Mouse (Mus musculus) heart, embryonic 11.5 days (tissue): Measurements from ENCODE around the gene Syn2. TPM values are rescaled to one million over a fixed set of nuclear protein-coding genes. Genes with fewer than 3 reads are reported as not detected.
A peak's percentile ranks its signal among the peaks of the same experiment; 100 is the strongest.

Experiments
- ATAC-seq: fragments of 200-750 bp; cut with Nextera tagmentation; replicated peaks from 2 replicates; pipeline ENCODE4 v1.8.0; 2017; ENCODE audit warnings: moderate library complexity; ENCODE audit not compliant: insufficient number of reproducible peaks, low FRiP score, low TSS enrichment
- H3K27ac ChIP-seq: fragments of 300-500 bp; sonication (generic); 2 replicates; pipeline ENCODE4 v1.5.1; 2014; ENCODE audit warnings: mild to moderate bottlenecking, low read depth, low read length
- H3K27me3 ChIP-seq: fragments of 300-500 bp; sonication (generic); 2 replicates; pipeline ENCODE4 v1.6.1; 2014; ENCODE audit warnings: mild to moderate bottlenecking, low read length, mixed read lengths; ENCODE audit not compliant: control insufficient read depth, insufficient read depth
- H3K36me3 ChIP-seq: fragments of 300-500 bp; sonication (generic); 2 replicates; pipeline ENCODE4 v1.6.1; 2014; ENCODE audit warnings: mild to moderate bottlenecking, low read length, moderate library complexity, mixed read lengths; ENCODE audit not compliant: control insufficient read depth, insufficient read depth
- H3K4me1 ChIP-seq: fragments of 300-500 bp; sonication (generic); 2 replicates; pipeline ENCODE4 v1.6.1; 2014; ENCODE audit warnings: low read length; ENCODE audit not compliant: control insufficient read depth, insufficient read depth
- H3K4me2 ChIP-seq: fragments of 300-500 bp; sonication (generic); 2 replicates; pipeline ENCODE4 v1.6.1; 2014; ENCODE audit warnings: mild to moderate bottlenecking, moderate library complexity
- H3K4me3 ChIP-seq: fragments of 300-500 bp; sonication (generic); 2 replicates; pipeline ENCODE4 v1.5.1; 2014; ENCODE audit warnings: low read depth, low read length
- H3K9ac ChIP-seq: fragments of 300-500 bp; sonication (generic); 2 replicates; pipeline ENCODE4 v1.6.1; 2014; ENCODE audit warnings: mild to moderate bottlenecking, low read depth, low read length, moderate library complexity
- H3K9me3 ChIP-seq: fragments of 300-500 bp; sonication (generic); replicated peaks from 2 replicates; pipeline ENCODE4 v1.6.1; 2016; ENCODE audit warnings: low read length; ENCODE audit not compliant: control insufficient read depth
- WGBS: fragments of 180-500 bp; shearing (Covaris S2); extraction: QIAGEN DNeasy Blood & Tissue Kit; methylation state at CpG from one replicate; pipeline ENCODE4 v1.1.7; 2014; ENCODE audit not compliant: insufficient replicate concordance; 5-methylcytosine and 5-hydroxymethylcytosine counted together
- polyA plus RNA-seq: library from polyadenylated mRNA; unstranded; fragments of >200 nt; fragmentation: Nextera tagmentation; extraction: Ambion mirVana; gene quantifications from 2 replicates; pipeline ENCODE4 v1.2.1, GENCODE M21; 2014

Syn2 gene
- 0.99 and 1.1 TPM in 2 replicates for polyA plus RNA-seq

GRCm38 (mm10) chr6:115134501-115135331 lies at the start of gene Syn2:
Gene Syn2, plus strand, starts transcription at chr6:115134902.
- WGBS: 1% methylated on average over 65 of the region's 75 CpGs
- Histone ChIP-seq H3K4me1 (peaks cover 7% of the 10 kb centered on the region; the same call in 1 of the 2 replicates), H3K27ac (no peak within 1 kb of the TSS), H3K4me3 (peak within 1 kb of the TSS; percentile 67), H3K9ac (peak within 1 kb of the TSS; percentile 66), H3K9me3 (no peaks in the 10 kb centered on the region), H3K27me3 (peaks cover 32% of the 10 kb centered on the region), H3K4me2 (peak within 1 kb of the TSS; percentile 94), H3K36me3 (no peaks in the 10 kb centered on the region)
- peak; percentile 81; the same call in 1 of the 2 replicates for ATAC-seq

- H3K4me2 ChIP-seq: no peak overlapping the region
- no peaks in the 10 kb centered on the region for H3K36me3 ChIP-seq
- H3K9ac ChIP-seq: no peak overlapping the region
- H3K4me3 ChIP-seq: no peak overlapping the region
- ATAC-seq: no peak
- no peak overlapping the region for H3K27ac ChIP-seq
- no peaks in the 10 kb centered on the region for H3K4me1 ChIP-seq
- no peaks in the 10 kb centered on the region for H3K9me3 ChIP-seq
- 56% methylated on average over 9 of the region's 9 CpGs for WGBS
- H3K27me3 ChIP-seq: no peaks in the 10 kb centered on the region
These were observed 49.3 kb upstream of the Syn2 start for GRCm38 (mm10) chr6:115085274-115085841.

GRCm38 (mm10) chr6:115088314-115089106 lies 46.2 kb upstream of the Syn2 start:
- no peak overlapping the region for H3K9ac ChIP-seq
- WGBS: 52% methylated on average over 7 of the region's 7 CpGs

GRCm38 (mm10) chr6:115091737-115092136 lies 43.0 kb upstream of the Syn2 start:
- H3K27ac ChIP-seq: no peak overlapping the region
- H3K4me2 ChIP-seq: no peak overlapping the region

More at GRCm38 (mm10) chr6:115088314-115089106, 46.2 kb upstream of the Syn2 start:
- H3K9me3 ChIP-seq: no peaks in the 10 kb centered on the region
- no peak overlapping the region for H3K4me3 ChIP-seq
- ATAC-seq: no peak
- H3K36me3 ChIP-seq: no peaks in the 10 kb centered on the region
- H3K4me1 ChIP-seq: no peaks in the 10 kb centered on the region
- no peaks in the 10 kb centered on the region for H3K27me3 ChIP-seq
- H3K27ac ChIP-seq: no peak overlapping the region
- no peak overlapping the region for H3K4me2 ChIP-seq

DNA sequence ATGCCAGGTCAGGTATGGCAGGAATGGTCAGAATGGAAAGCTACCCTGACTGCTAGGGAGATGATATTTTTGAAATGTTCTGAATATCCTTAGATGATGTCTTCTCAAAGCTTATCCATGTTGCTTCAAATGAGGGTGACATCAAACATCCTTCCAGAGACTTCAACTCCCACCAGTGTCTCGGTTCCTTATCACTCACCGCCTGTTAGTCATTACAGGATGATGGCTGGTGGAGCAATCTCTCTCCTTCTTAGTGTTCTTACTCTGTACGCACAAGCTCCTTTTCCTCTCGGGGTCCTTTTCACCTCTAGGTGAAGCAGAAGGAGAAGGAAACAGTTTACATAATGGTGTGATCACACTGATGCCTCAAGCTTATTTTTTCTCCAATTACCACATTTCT lies 32.2 kb upstream of the Syn2 start:
- ATAC-seq: no peak
- no peaks in the 10 kb centered on the region for H3K36me3 ChIP-seq
- H3K4me1 ChIP-seq: no peaks in the 10 kb centered on the region
- no peak overlapping the region for H3K9ac ChIP-seq
- H3K9me3 ChIP-seq: no peaks in the 10 kb centered on the region
- H3K4me3 ChIP-seq: no peak overlapping the region
- H3K27ac ChIP-seq: no peak overlapping the region
- no peak overlapping the region for H3K4me2 ChIP-seq
- WGBS: 35% methylated on average over 4 of the region's 4 CpGs
- H3K27me3 ChIP-seq: no peaks in the 10 kb centered on the region; the same call in 1 of the 2 replicates

More at GRCm38 (mm10) chr6:115091737-115092136, 43.0 kb upstream of the Syn2 start:
- no peak for ATAC-seq
- H3K4me3 ChIP-seq: no peak overlapping the region
- H3K9ac ChIP-seq: no peak overlapping the region
- no peaks in the 10 kb centered on the region for H3K4me1 ChIP-seq
- no peaks in the 10 kb centered on the region for H3K36me3 ChIP-seq
- no peaks in the 10 kb centered on the region for H3K9me3 ChIP-seq
- H3K27me3 ChIP-seq: no peaks in the 10 kb centered on the region
- WGBS: 68% methylated on average over 1 of the region's 1 CpGs

- no peaks in the 10 kb centered on the region for H3K9me3 ChIP-seq
- no peaks in the 10 kb centered on the region; the same call in 1 of the 2 replicates for H3K27me3 ChIP-seq
- ATAC-seq: no peak
- no peaks in the 10 kb centered on the region for H3K4me1 ChIP-seq
- no peak overlapping the region for H3K27ac ChIP-seq
- H3K4me3 ChIP-seq: no peak overlapping the region
- no peaks in the 10 kb centered on the region for H3K36me3 ChIP-seq
- no peak overlapping the region for H3K9ac ChIP-seq
- H3K4me2 ChIP-seq: no peak overlapping the region
- 81% methylated on average over 1 of the region's 1 CpGs for WGBS
These were observed 23.3 kb upstream of the Syn2 start for GRCm38 (mm10) chr6:115111426-115111825.

DNA sequence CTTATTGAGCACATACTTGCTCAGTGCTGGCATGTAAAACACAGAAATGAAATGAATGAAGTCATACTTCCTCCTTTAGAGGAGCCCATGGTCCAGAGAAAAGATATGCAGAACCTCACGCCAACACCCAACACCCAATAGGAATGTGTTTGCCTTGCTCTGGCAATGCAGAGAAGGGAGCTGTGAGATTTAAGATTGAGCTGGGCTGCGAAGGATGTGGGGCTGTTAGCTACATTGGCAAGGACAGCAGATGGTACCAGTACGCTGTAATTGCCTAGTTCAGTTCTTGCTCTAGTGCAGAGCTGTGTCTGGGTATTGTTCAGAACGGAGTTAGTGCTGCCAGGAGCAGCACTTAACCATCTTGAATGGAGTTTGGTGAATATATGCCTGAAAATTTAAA lies 12.5 kb upstream of the Syn2 start:
- WGBS: 76% methylated on average over 4 of the region's 4 CpGs
- Histone ChIP-seq H3K4me1 (no peaks in the 10 kb centered on the region; the same call in 1 of the 2 replicates), H3K4me2 (no peak overlapping the region), H3K9me3 (no peaks in the 10 kb centered on the region), H3K9ac (no peak overlapping the region), H3K36me3 (no peaks in the 10 kb centered on the region), H3K4me3 (no peak overlapping the region), H3K27ac (no peak overlapping the region), H3K27me3 (no peaks in the 10 kb centered on the region)
- no peak for ATAC-seq
